Mouse (Mus musculus) adrenal gland, postnatal 25 days (tissue): ENCODE measurements around the gene Wnt9a. TPM values are rescaled to one million over a fixed set of nuclear protein-coding genes. Genes with fewer than 3 reads are reported as not detected.
"Not testable (repeated sequence)": the region's sequence is repeated elsewhere in the genome, so short reads cannot be mapped to it uniquely, and the experiment has no call there.

Experiments used
- DNase-seq: peaks from one replicate; pipeline ENCODE4 v3.0.0; 2021; ENCODE audit warnings: mixed read lengths
- long read RNA-seq: library from polyadenylated mRNA; stranded (forward); transcript quantifications from one replicate; pipeline ENCODE4 v2.0.0, GENCODE M21; 2021
- total RNA-seq: library from RNA; stranded (reverse); gene quantifications from 2 replicates; pipeline ENCODE4 v1.2.3, GENCODE M21; 2021

The Wnt9a gene
- 1.00 and 1.1 TPM in 2 replicates for total RNA-seq
- long read RNA-seq, partial matches to known transcripts: 0 of 2 reads
- long read RNA-seq, other reads (novel, unspliced or antisense): 1 of 2 reads

DNA sequence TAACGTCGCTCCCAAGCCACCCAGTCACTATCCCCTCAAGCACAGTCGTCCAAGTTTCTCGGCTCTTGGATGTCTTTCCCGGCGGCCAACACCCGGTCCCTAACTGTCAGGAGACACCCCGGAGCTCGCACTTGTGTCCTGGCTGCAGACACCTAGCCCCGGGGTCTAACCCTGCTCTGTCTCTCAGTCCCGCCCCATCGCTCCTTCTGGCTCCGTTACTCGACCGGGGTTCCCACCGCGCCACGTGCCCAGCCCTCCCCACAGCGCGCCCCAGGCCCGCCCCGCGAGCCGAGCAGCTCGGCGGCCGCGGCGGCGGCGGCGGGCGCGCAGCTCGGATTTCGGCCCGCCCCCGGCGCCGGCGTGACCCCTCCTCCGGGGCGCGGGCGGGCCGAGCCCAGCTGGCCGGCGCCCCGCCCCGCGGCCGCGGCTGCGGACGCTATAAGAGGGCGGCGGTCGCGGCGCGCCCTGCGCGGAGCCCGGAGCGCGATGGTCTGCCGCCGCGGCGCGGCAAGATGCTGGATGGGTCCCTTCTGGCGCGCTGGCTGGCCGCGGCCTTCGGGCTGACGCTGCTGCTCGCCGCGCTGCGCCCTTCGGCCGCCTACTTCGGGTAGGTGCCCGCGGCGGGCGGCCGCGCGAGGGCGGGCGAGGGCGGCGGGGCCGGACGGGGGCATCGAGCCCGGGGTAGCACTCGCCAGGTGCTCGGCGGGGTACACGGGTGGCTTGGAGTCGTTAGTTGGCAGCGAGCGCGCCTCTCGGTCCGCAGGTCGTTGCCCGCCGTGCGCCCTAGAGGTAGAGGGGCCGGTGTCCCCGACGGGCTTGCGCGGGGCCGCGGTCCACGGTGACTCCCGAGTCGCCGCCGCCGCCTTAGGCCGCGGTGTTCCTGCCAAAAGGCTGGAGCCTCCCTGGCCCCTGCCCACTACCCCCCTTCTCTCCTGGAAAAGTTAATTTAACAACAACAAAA, at the start of gene Wnt9a:
Gene Wnt9a, plus strand, starts transcription at position 468 of the 961 bp plus-strand sequence.
- peak; percentile 79 for DNase-seq

DNA sequence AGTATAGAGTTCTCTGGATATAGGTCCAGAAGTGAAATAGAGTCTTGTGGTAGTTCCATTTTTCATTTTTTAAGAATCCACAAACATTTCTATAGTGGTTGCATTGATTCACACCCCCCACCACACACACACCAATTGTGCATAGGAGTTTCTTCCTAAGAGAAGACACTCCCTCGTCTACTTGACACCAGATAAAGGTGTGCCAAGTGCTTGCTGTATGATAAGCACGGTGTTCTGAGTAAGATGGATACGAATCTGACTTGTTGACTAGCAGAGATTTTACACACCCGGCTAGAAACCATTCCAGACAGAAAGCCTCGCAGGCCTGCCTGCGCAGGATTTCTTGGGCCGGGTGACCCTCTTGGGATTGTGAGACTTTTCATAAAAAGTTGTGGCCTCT, 47.1 kb upstream of the Wnt9a start:
- DNase-seq: no peak

DNA sequence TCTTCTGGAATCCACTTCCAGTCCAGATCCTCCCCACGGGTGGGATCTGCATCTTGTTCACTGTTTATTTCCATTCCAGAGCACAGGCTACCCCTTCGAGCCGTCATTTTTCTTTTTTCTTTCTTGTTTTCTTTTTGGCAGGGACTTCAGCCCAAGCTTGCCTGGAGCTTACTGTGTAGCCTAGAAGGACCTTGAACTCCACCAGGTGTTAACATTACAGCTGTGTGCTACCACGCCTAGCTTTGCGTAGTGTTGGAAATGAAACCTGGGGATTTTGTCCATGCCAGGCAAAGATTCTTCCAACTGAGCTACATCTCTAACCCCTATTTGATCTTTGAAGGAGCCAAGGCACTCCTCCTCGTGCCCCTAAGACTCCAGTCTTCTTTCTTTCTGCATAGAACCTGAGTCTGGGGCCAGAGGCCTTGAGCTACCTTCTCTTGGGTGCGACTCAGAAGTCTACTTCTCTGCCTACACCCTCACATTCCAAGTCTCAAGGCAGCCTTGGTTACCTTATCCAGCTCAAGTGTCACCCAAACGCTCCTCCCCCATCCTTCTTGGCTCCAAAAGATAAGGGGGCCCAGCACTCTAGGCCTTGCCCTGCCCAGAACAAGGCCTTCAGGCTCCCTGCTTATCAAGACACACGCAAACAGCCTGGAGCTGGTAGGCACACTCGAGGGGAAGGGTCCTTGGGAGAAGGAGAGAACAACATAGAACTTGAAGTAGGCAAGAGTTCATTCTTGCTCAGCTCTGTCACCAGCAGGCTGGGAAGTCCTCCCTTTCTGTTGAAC, 45.8 kb upstream of the Wnt9a start:
- DNase-seq: no peak

DNA sequence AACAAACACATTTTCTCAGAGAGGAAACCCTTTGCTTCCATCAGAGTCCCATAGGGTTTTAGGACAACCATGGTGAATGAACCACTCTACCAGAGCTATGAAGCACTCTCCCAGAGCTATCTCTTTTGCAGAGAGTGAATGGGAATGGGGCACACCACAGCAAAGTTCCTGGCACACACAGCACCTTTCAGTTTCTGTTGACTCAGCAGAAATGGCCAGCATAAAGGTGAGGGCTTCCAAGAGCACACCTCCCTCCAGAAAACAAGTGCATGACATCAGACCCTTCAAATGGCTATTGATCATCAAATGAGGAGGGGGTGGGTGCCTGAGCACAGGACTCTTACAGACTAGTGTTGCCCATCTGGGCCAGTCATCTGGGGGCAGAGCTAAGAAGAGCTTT, 44.4 kb upstream of the Wnt9a start:
- DNase-seq: no peak

DNA sequence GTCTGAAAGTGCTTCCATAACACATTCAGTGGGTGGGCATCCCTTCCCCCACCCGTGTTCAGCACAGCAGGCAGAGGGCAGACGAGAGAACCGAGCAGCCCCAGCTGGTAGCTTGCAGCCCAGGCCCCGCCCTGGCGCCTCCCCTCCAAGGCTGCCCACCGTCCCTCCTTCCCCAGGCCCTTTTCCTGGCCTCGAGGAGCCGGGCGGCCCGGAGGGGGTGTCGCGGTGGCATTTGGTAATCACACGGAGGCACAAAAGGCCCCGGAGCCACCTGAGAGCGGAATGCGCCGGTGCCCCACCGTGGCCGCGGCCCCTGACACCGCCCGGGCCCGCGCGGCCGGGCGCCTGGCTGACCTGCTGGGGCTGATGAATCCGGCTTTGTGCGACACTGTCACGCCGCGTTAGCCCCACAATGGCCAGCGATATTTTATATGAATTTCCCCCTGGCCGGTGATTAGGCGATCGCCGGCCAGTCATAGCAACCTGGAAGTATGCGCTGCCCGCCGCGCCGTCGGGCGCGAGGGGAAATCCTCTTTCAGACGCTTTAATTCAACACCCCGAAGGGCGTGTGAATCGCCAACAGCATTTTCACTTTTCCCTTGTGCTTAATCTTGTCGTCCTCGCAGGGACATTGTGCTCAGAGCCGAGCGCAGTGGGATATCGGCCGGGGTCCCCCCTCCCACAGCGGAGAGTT, 42.7 kb upstream of the Wnt9a start:
- peak; percentile 63 for DNase-seq

DNA sequence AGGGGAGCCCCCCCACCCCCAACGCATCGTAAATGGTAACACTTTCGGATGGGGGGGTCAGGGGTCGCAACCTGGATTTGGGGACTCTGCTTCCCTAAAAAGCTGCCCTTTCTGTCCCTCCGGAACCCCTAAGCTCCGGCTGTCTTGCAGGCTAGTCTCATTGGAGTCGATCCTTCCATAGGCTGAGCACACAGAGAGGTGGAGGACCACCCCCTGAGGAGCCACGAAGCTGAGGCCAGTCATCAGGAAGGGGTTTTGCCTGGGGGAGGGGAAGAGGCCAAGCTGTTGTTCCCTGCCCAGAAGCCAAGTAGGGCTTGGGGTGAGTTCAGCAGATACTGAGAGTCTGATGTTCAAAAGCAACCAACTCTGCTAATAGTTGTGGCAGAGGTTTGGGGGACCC, 42.1 kb upstream of the Wnt9a start:
- no peak for DNase-seq

DNA sequence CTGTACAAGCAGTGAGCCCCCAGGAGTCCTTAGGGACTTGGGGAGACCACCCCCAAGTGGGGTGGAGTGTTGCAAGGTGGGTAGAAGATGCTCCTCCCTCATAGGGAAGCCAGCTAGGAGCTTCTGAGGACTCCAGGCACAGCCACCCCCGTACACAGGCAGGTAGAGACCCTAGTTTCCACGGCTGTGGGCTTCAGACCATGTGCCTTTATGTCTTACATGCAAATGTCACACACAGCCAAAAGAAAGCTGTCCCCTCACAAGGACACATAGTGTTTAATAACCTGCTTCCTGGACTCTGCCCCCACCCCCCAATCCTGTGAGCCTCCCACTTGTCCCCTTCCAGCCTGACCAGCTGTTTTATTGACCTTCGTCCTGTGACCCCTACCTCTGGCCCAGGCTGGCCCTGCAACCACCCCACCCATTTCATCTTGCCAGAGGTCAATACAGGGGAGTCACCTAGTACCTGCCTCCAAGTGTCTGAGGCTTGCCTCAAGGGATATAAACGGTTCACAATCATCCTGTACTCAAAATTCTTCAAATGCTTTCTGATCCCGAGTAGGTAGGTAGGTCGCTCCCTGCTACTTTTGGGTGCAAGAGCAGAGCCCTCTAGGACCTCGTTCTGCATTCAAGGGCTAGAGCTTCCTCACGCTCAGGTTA, 41.4 kb upstream of the Wnt9a start:
- no peak for DNase-seq

DNA sequence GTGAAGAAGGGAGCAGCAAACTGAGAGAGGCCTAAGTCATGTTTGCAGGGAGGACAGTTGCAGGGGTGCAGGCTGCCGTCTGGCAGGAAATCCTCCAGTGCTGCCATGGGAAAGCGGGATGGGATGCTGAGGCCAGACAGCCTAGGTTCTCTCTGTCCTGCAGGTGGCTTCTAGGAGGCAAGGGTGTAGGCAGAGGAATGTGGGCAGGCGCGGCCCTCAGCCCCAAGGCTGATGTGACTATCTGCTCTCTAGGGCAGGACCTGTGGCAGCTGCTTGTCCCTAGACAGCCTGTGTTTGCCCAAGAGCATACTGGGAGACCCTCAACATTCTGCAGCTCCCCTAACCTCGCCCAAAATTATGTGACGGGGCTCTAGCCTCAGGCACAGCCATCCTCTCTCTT, 40.0 kb upstream of the Wnt9a start:
- no peak for DNase-seq

DNA sequence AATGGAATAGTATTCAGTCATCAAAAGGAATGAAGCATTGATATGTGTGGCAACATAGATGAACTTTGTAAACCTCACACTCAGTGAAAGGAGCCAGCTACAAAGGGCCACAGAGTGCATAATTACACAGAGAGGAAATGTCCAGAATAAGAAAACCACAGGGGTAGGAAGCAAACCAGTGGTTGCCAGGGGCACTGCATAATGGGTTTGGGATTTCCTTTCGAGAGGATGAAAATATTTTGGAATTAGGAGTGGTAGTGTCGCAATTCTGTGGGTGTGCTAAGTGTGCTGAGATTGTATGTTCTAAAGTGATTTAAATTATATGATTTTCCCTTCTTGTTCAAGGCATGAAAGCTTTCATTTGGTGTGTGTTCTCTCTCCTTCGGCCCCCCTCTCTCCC, 32.5 kb upstream of the Wnt9a start:
- DNase-seq: no peak

DNA sequence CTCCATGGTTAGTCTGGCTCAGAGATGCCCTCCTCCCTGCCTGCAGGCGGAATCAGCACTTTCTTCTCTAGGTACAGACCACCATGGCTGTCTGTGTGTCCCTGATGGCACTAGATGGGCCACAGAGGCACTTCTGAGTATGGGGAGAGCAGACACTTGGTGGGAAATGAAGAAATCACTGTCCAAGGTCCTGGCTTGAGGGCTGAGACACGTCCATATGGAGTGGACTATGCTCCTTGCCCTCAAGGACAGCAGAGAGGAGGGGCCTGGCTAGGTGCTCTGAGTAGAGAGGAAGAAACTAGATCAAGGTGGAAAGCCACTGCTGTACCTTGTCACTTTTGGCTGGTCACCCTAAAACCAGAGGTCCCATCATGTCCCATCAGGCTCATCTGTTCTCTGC, 29.9 kb upstream of the Wnt9a start:
- no peak for DNase-seq

DNA sequence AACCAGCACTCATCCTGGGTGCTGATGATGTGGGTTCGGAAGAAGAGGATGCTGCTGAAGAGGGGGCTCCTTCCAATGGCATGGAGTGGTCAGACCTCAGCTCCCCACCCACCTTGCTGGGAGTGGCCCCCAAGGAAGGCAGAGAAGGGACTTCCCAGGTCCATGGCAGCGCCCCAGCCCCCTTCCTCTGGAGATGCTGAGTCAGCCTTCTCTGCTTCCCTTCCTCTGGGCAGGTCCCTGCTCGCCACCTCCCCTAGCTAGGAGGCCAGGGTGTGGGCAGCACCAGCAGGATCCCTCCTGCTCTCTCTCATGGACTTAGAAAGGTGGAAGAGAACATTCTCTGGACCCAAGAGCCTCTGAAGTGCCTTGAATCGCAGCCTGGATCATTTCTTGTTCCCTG, 28.7 kb upstream of the Wnt9a start:
- DNase-seq: no peak

DNA sequence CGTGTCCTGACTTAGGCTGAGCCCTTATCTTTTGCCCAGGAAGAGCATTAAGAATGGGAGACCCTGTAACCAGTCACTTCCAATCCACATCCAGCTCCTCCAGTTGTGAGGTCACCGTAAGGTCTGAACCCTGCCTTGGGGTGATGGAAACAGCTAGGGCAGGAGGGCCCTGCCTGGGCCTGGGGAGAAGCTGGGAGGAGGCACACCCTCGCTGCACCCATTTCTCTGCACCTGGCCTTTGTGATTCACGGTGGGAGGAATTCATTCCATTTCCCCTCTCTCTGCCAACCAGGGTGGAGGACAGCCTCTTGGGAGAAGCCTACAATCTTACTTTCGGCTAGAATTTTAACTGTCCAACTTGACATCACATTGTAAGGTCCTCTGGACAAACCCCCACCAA, 24.6 kb upstream of the Wnt9a start:
- DNase-seq: no peak

DNA sequence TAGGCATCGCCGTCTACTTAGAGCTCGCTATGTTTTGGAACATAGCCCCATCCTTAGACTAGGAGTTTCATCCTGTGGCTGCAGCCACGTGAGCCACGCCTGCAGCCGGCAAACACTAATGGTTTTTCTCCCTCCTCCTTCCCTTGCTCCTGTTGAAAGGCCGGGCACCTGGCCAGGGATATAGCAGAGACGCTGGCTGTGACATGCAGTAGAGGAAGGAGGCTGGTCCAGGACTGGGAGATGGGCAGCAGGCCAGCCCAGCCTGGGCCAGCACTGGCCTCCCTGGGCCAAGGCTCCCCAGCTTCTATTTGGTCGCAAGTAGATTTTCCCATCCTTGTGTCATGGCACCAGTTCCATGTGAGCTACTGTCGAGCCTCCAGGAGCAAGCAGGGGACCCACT, 23.8 kb upstream of the Wnt9a start:
- peak; percentile 59 for DNase-seq

DNA sequence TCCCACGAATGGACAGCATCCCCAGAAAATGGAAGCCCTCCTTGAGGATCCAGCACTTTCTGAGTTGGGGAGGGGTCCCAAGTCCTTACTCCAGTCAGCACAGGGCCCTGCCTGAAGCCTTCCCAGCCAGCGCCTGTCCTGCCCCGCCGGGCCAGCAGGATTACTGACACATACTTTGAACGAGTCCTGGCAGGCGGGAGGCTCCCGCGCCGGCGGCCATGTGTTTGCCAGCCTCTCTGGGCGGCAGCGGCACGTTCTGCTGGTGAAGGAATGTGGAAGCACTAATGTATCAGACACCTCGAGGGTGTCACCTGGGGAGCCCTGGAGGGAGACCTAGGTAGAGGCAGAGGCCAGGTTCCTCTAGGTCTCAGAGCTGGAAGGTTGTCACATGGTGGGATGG, 22.6 kb upstream of the Wnt9a start:
- DNase-seq: no peak

DNA sequence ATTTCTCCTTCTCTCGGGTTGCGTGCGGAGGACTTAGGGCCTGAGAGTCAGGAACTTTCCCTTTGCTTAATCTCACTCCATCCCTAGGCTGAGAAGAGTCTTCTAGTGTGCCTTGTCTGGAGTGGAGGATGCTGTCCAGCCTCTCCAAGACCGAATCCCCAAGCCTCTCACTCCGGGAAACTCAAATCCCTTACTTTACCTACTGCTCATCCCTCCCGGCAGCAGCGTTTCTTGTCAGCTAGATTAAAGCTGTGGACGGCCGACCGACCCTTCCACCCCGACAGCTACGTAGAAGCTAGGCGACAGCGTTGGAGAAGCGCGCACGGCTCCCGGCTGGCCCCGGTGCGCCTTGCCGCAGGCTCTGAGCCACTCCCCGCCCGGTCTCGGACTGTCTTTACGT, 17.0 kb upstream of the Wnt9a start:
- no peak for DNase-seq

DNA sequence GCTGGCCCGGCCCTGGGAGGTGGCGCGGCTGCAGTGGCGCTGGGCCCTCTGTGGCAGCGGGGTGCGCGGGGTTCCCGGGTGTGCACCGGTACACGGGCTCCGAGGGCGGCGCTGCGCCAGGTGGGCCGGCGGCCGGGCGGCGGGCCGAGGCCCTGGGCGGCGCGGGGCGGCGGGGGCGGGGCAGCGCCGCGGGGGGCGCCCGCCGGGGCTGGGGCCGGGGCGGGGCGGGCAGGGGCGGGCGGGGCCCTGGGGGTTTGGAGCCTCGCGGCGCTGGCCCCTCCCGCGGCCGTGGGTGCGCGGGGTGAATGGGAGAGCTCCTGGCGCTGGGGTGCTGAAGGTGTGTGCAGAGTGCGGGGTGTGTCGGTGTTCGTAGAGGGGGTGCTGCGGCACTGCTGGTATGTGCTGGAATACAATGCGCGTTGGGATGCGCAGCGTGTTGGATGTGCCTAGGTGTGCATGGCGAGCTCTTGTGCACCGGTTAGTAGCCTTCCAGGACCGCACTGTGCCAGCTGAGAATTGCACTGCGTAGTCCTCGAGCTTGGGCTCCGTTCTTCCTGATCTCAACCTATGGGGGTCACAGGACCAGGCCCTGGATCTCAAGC, 15.9 kb upstream of the Wnt9a start, which contains the start of gene Wnt3a:
Gene Wnt3a, minus strand, starts transcription at position 51 of the 602 bp plus-strand sequence.
- DNase-seq: no peak

DNA sequence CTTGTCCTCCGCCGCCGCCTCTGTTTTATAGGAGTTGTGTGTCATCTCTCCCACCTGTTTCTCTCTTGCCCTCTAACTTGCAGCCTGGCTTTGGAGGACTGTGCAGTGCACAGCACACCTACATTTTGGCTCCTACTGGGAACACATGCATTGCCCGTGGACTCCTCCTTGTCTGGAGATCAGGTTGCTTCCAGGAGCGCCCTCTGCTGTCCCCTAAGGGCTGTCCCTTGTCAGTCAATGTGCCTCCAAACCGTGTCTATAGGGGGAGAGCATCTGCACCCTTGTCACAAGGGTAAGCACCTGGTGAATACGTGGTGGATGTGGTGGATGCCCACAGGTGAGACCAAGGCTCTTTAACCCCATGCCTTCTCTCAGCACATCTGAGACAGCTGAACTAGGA, 13.1 kb upstream of the Wnt9a start:
- peak; percentile 65 for DNase-seq

DNA sequence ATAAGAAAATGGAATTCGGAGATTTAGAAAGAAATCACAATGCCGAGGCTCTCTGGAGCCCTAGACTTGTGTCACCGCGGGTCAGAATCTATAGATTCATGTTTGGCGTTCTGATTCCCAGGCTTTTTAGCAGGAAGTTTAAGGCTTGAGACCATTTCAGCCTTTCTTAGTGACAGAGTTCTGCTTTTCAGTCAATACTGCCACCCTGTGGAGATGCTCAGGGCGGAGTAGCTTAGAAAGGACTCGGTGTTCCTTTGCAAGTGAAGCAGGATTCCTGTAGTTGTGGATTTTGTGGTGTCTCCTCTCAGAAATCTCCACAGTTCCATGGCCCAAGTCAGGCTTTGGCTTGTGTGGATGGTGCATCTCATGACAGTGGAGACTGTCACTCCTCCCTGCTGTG, 8.8 kb upstream of the Wnt9a start:
- DNase-seq: no peak

DNA sequence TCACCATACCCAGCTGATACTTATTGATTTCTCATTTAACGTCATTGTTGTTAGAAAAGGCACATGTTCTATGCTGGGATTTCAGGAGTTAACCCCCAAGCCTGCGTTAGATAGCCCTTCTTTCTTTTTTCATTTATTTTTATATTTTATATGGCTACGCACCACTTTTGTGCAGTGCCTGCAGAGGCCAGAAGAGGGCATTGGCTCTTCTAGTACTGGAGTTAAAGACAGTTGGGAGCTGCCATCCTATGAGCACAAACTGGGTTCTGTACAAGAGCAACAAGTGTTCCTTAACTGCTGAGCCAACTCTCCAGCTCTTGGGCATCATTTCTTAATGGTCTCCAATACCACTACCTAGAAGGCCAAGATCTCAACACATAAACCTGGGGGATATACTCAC, 6.5 kb upstream of the Wnt9a start:
- no peak for DNase-seq

DNA sequence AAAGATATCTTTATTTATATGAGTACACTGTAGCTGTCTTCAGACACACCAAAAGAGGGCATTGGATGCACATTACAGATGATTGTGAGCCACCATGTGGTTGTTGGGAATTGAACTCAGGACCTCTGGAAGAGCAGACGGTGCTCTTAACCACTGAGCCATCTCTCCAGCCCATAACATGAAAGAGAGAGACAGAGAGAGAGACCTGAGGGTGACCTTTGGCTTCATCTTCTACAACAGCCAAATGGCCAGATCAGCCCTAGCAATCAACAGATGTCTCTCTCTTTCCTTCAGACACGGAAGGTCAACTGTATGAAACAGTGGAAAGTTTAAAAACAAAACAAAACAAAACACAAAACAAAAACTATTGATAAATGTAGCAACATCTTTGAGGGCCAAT, 5.7 kb upstream of the Wnt9a start:
- not testable (repeated sequence) for DNase-seq
